Mouse (Mus musculus): Measurements from ENCODE around the gene Vti1a. TPM values are rescaled to one million over a fixed set of nuclear protein-coding genes. Genes with fewer than 3 reads are reported as not detected.

Gene Vti1a
- total and polyA plus RNA-seq, 2 experiments from 2014 or later: 28.2 to 37.6 TPM

DNA sequence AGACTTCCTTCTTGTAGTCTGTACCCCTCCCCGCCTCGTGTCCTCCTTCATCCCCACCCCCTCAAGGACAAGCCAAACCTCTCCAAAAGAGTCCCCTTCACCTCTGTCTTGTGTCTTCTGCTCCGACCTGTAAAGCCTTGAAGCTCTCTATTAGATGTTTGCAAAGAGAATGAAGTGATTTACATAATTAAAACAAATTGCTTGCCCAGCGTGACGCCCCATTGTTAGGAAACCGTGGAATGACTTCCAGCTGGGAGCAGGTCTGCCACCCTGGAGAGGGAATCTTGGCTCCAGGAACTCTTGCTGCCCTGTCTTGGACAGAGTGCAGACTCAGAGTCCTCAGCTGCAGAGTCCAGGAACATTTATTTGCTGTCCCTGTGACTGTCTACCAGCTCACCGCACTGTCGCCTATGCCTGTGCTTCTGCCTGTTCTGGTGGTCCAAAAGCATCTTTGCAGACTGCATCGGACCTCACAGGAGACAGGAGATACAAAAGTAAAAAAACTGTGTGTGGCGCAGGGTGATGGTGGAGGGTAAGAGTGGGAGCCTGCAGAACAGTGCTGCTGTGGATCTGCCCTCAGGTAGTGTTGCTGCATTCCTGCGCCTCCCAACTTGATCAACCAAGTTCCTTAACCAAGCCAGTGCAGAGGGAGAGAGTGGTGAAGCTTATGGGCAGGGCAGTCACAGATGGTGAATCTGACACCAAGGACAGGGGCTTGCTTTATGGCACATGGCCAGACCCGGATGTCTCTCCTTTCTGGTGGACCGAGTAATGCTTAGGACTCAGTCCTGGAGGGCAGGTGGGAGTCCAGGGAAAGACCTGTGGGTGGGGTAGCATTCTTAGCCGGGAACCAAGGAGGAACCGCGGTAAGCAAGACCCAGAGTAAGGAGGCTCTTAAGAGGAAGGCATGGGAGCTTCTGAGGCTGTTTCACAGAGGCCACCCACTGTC lies 273.1 kb downstream of the Vti1a start:
- H3K27me3 ChIP-seq (ENCODE audit: insufficient read depth, low read length): no peaks in the 10 kb centered on the region
- no peak overlapping the region for H3K9ac ChIP-seq (replicated peaks; ENCODE audit: low read length)
- no peak overlapping the region for H3K27ac ChIP-seq
- no peaks in the 10 kb centered on the region for H3K36me3 ChIP-seq (ENCODE audit: insufficient read depth, low read length)
- TF ChIP-seq CTCF (IDR thresholded peaks at IDR 0.05; ENCODE audit: low read depth): no peak
- H3K4me2 ChIP-seq (ENCODE audit: low read depth, low read length): no peak overlapping the region
- H3K4me1 ChIP-seq (ENCODE audit: insufficient read depth, low read length): peaks cover 7% of the 10 kb centered on the region; the same call in 1 of the 2 replicates
- peak; percentile 36; the same call in 1 of the 2 replicates for ATAC-seq
- no peak overlapping the region for H3K4me3 ChIP-seq (ENCODE audit: low read length)
- no peaks in the 10 kb centered on the region for H3K9me3 ChIP-seq (ENCODE audit: low read length)
- WGBS: 35% methylated on average over 16 of the region's 16 CpGs
- DNase-seq (ENCODE audit: low spot score): no peak

DNA sequence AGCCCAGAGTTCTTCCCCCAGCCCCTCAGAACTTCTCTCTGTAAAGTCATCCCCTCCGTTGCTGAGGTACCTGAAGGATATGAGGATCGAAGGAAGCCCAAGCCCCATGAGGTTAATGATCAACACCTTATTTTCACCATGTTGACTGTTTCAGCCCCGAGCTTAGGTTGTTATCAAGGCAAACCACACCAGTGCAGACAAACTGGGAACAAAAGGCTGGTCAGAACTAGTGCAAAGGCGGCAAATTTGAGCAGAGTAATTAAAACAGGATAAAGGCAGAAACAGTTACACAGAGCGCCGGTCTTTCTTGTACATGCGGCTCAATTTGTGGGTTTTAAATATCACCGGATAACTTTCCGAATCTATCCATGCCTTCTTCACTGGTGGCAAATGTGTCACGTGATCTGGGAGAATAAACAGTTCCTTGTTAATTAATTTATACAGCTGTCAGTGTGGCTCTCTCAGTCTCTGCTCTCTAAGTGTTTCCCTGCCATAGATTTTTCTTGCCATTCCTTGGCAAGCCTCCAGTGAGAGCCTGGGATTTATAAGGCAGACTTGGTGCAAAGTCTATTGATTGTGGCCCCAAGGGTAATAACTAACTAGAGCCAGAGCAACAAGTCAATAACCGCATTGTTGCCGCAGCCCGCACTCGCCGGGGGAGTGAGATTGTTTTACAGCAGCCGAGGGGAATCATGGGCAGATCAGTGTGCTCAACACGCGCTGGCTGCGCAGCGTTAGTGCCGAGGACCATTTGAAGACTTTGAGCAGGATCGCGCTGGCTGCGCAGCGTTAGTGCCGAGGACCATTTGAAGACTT lies 277.0 kb downstream of the Vti1a start:
- no peaks in the 10 kb centered on the region for H3K27me3 ChIP-seq (ENCODE audit: insufficient read depth, low read length)
- no peaks in the 10 kb centered on the region for H3K9me3 ChIP-seq (ENCODE audit: low read length)
- H3K4me2 ChIP-seq (ENCODE audit: low read depth, low read length): peak overlapping the region; percentile 38
- 28% methylated on average over 26 of the region's 26 CpGs for WGBS
- no peak for TF ChIP-seq CTCF (IDR thresholded peaks at IDR 0.05; ENCODE audit: low read depth)
- no peaks in the 10 kb centered on the region for H3K36me3 ChIP-seq (ENCODE audit: insufficient read depth, low read length)
- ATAC-seq: peak; percentile 61
- H3K4me3 ChIP-seq (ENCODE audit: low read length): no peak overlapping the region
- H3K9ac ChIP-seq (replicated peaks; ENCODE audit: low read length): no peak overlapping the region
- peak; percentile 80 for DNase-seq (ENCODE audit: low spot score)
- peaks cover 7% of the 10 kb centered on the region; the same call in 1 of the 2 replicates for H3K4me1 ChIP-seq (ENCODE audit: insufficient read depth, low read length)
- H3K27ac ChIP-seq: no peak overlapping the region

DNA sequence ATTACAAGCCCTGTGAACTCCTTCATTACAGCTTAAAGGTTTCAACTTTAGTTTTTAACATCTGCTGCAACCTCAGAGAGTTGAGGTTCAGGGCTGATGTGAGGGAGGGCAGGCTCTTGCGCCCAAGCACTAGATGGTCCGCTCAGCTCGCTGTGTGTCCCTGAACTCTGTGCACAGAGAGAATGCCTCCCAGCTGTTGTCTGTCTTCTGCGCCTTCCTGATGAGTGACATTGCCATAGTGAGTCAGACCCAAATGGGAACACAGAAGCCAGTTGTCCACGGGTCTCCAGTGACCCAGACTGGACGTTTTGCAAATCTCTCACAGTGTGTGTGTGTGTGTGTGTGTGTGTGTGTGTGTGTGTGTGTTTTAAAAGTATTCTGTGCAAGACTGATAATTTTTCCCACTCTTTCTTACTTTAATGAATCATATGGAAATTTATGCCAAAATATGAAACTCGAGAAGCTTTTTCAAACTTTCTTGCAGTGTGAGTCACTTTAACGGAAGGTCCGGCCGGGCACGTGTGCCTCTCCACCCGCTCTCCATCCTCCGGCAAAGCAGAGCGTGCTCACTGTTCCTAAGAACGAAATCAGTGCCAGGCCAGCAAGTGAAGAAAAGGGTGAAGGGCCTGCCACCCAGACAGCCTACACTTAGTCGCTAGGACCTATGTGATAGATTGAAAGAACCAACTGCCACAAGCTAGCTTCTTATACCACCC lies 277.8 kb downstream of the Vti1a start:
- Histone ChIP-seq H3K4me2 (ENCODE audit: low read depth, low read length) (peak overlapping the region; percentile 38; the same call in 1 of the 2 replicates), H3K9me3 (ENCODE audit: low read length) (no peaks in the 10 kb centered on the region), H3K36me3 (ENCODE audit: insufficient read depth, low read length) (no peaks in the 10 kb centered on the region), H3K9ac (replicated peaks; ENCODE audit: low read length) (no peak overlapping the region), H3K27ac (no peak overlapping the region), H3K4me3 (ENCODE audit: low read length) (no peak overlapping the region), H3K27me3 (ENCODE audit: insufficient read depth, low read length) (no peaks in the 10 kb centered on the region), H3K4me1 (ENCODE audit: insufficient read depth, low read length) (peaks cover 7% of the 10 kb centered on the region; the same call in 1 of the 2 replicates)
- TF ChIP-seq CTCF (IDR thresholded peaks at IDR 0.05; ENCODE audit: low read depth): no peak
- DNase-seq (ENCODE audit: low spot score) (no peak), ATAC-seq (peak; percentile 33; the same call in 1 of the 2 replicates)
- WGBS: 73% methylated on average over 16 of the region's 16 CpGs

DNA sequence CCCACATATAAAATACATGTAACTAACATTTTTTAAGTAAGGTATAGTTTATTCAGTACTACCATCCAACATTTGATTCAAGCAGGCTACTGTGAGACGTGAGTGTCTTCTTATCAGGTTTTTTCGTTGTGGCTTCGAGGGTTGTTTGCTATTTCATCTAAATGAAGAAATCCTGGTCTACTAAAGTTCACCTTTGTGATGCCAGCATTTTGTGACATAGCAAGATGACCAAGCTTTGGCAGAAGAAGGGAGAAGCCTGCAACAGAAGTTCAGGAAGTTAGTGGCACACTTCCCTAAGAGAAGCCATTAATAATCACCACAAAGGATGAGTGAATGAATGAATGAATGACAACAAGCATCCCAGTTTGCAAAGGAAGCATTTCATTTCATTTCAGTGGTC lies 278.4 kb downstream of the Vti1a start:
- H3K9me3 ChIP-seq (ENCODE audit: low read length): no peaks in the 10 kb centered on the region
- DNase-seq (ENCODE audit: low spot score) (no peak), ATAC-seq (no peak)
- H3K4me2 ChIP-seq (ENCODE audit: low read depth, low read length): no peak overlapping the region
- TF ChIP-seq CTCF (IDR thresholded peaks at IDR 0.05; ENCODE audit: low read depth): no peak
- H3K4me1 ChIP-seq (ENCODE audit: insufficient read depth, low read length): 0 out of 2 replicates have a peak, but pooled peaks cover 3% of the 10 kb centered on the region
- H3K27me3 ChIP-seq (ENCODE audit: insufficient read depth, low read length): no peaks in the 10 kb centered on the region
- no peak overlapping the region for H3K9ac ChIP-seq (replicated peaks; ENCODE audit: low read length)
- no peak overlapping the region for H3K4me3 ChIP-seq (ENCODE audit: low read length)
- WGBS: 98% methylated on average over 3 of the region's 3 CpGs
- H3K27ac ChIP-seq: no peak overlapping the region
- no peaks in the 10 kb centered on the region for H3K36me3 ChIP-seq (ENCODE audit: insufficient read depth, low read length)

DNA sequence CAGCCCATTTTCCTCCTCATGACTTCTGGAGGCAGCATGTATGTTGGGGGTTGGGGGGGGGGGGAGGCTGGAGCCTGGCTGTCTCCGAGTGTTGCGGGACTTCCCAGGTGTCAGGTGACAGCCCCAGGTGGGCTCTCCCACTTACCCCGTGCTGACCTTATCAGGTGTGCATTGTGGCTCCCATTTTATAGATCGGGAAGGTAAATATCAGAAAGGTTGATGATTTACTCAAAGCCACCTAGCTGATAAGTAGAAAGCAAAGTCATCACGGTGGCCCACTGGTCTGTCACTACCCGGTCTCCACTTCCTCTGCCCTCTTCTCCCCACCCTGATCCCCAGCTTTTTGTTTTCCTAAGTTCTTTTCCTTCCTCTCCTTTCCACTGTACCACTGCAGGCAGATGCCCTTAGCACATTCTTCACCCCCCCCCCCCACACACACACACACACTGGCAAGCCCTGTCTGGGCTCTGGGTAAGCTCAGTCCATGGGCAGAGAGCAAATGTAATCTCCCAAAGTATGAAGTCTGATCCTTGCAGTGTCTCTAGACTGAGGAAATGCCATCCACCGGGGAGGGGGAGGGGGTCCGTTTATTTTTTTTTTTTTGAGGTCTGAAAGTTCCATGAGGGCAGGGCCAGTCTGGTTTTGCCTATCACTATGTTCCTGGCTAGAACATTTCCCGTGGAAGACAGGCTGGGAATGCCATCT lies 280.0 kb downstream of the Vti1a start:
- no peak for TF ChIP-seq CTCF (IDR thresholded peaks at IDR 0.05; ENCODE audit: low read depth)
- Histone ChIP-seq H3K9ac (replicated peaks; ENCODE audit: low read length) (no peak overlapping the region), H3K36me3 (ENCODE audit: insufficient read depth, low read length) (no peaks in the 10 kb centered on the region), H3K4me1 (ENCODE audit: insufficient read depth, low read length) (0 out of 2 replicates have a peak, but pooled peaks cover 3% of the 10 kb centered on the region), H3K4me3 (ENCODE audit: low read length) (no peak overlapping the region), H3K9me3 (ENCODE audit: low read length) (no peaks in the 10 kb centered on the region), H3K4me2 (ENCODE audit: low read depth, low read length) (no peak overlapping the region), H3K27ac (no peak overlapping the region), H3K27me3 (ENCODE audit: insufficient read depth, low read length) (no peaks in the 10 kb centered on the region)
- no peak for ATAC-seq
- 73% methylated on average over 9 of the region's 9 CpGs for WGBS
- no peak for DNase-seq (ENCODE audit: low spot score)

Measured in hindbrain, postnatal 0 days (tissue).